Mouse (Mus musculus) stomach, embryonic 15.5 days (tissue): Measurements from ENCODE around the gene Ubap1l. TPM values are rescaled to one million over a fixed set of nuclear protein-coding genes. Genes with fewer than 3 reads are reported as not detected.

ENCODE experiments used
- ATAC-seq: fragments of 200-750 bp; cut with Nextera tagmentation; 2 replicates; pipeline ENCODE4 v1.8.0; 2017; ENCODE audit warnings: low read depth, moderate number of reproducible peaks, moderate TSS enrichment; ENCODE audit not compliant: insufficient read depth, low FRiP score
- H3K27ac ChIP-seq: fragments of 300-500 bp; sonication (generic); 2 replicates; pipeline ENCODE4 v1.5.1; 2015; ENCODE audit warnings: mild to moderate bottlenecking, inconsistent platforms
- H3K27me3 ChIP-seq: fragments of 300-500 bp; sonication (generic); replicated peaks from 2 replicates; pipeline ENCODE4 v1.6.1; 2015; ENCODE audit warnings: inconsistent platforms
- H3K36me3 ChIP-seq: fragments of 300-500 bp; sonication (generic); 2 replicates; pipeline ENCODE4 v1.6.1; 2015; ENCODE audit warnings: inconsistent platforms
- H3K4me1 ChIP-seq: fragments of 300-500 bp; sonication (generic); 2 replicates; pipeline ENCODE4 v1.6.1; 2015; ENCODE audit warnings: inconsistent platforms
- H3K4me2 ChIP-seq: fragments of 300-500 bp; sonication (generic); 2 replicates; pipeline ENCODE4 v1.6.1; 2015; ENCODE audit warnings: mild to moderate bottlenecking, inconsistent platforms
- H3K4me3 ChIP-seq: fragments of 300-500 bp; sonication (generic); replicated peaks from 2 replicates; pipeline ENCODE4 v1.5.1; 2015; ENCODE audit warnings: inconsistent platforms
- H3K9ac ChIP-seq: fragments of 300-500 bp; sonication (generic); 2 replicates; pipeline ENCODE4 v1.6.1; 2015; ENCODE audit warnings: inconsistent platforms
- H3K9me3 ChIP-seq: fragments of 300-500 bp; sonication (generic); 2 replicates; pipeline ENCODE4 v1.6.1; 2016; ENCODE audit warnings: inconsistent platforms
- WGBS: fragments of 180-500 bp; shearing (Covaris S2); methylation state at CpG from one replicate; pipeline ENCODE4 v1.1.7; 2015; 5-methylcytosine and 5-hydroxymethylcytosine counted together
- polyA plus RNA-seq: library from polyadenylated mRNA; unstranded; fragments of >200 nt; fragmentation: Nextera tagmentation; extraction: Ambion mirVana; gene quantifications from 2 replicates; pipeline ENCODE4 v1.2.1, GENCODE M21; 2015

Gene Ubap1l
- polyA plus RNA-seq, 1 experiment from 2014 or later = 0.31 TPM

GRCm38 (mm10) chr9:65422760-65423501, 62.1 kb downstream of the Ubap1l start, which contains the start of gene Slc51b:
Gene Slc51b, minus strand, starts transcription at chr9:65422955.
- no peak within 1 kb of the TSS for H3K27ac ChIP-seq
- ATAC-seq = no peak
- H3K9ac ChIP-seq = no peak within 1 kb of the TSS

GRCm38 (mm10) chr9:65424393-65424792, 63.6 kb downstream of the Ubap1l start:
- Histone ChIP-seq H3K9ac (no peak overlapping the region), H3K4me1 (no peaks in the 10 kb centered on the region), H3K27ac (no peak overlapping the region), H3K36me3 (no peaks in the 10 kb centered on the region), H3K4me2 (no peak overlapping the region), H3K9me3 (no peaks in the 10 kb centered on the region), H3K27me3 (no peaks in the 10 kb centered on the region), H3K4me3 (no peak overlapping the region)
- ATAC-seq = no peak
- WGBS = 25% methylated on average over 3 of the region's 3 CpGs

More at GRCm38 (mm10) chr9:65422760-65423501, 62.1 kb downstream of the Ubap1l start, which contains the start of gene Slc51b:
- Histone ChIP-seq H3K9me3 (no peaks in the 10 kb centered on the region), H3K4me2 (no peak within 1 kb of the TSS), H3K4me1 (no peaks in the 10 kb centered on the region), H3K36me3 (no peaks in the 10 kb centered on the region), H3K27me3 (no peaks in the 10 kb centered on the region), H3K4me3 (no peak within 1 kb of the TSS)
- WGBS = 78% methylated on average over 11 of the region's 11 CpGs

GRCm38 (mm10) chr9:65427511-65427910, 66.7 kb downstream of the Ubap1l start:
- H3K4me3 ChIP-seq = no peak overlapping the region
- H3K36me3 ChIP-seq = no peaks in the 10 kb centered on the region
- H3K9ac ChIP-seq = no peak overlapping the region
- no peaks in the 10 kb centered on the region for H3K4me1 ChIP-seq
- ATAC-seq = no peak
- no peaks in the 10 kb centered on the region for H3K9me3 ChIP-seq
- no peaks in the 10 kb centered on the region for H3K27me3 ChIP-seq
- WGBS = 65% methylated on average over 2 of the region's 2 CpGs
- no peak overlapping the region for H3K27ac ChIP-seq
- H3K4me2 ChIP-seq = no peak overlapping the region

GRCm38 (mm10) chr9:65428003-65428402, 67.2 kb downstream of the Ubap1l start:
- Histone ChIP-seq H3K9ac (no peak overlapping the region), H3K9me3 (no peaks in the 10 kb centered on the region), H3K4me1 (no peaks in the 10 kb centered on the region), H3K27ac (no peak overlapping the region), H3K27me3 (no peaks in the 10 kb centered on the region), H3K4me2 (no peak overlapping the region), H3K4me3 (no peak overlapping the region), H3K36me3 (no peaks in the 10 kb centered on the region)
- 81% methylated on average over 5 of the region's 5 CpGs for WGBS
- no peak for ATAC-seq

Other genes starting within 250 kb of the Ubap1l start
- gene Igdcc3, start 219.9 kb upstream of the Ubap1l start, polyA plus RNA-seq = 1.5 TPM in 2 replicates
- 8.5 and 9.1 TPM in 2 replicates for gene Parp16, start 165.7 kb upstream of the Ubap1l start, polyA plus RNA-seq
- 0.82 and 0.95 TPM in 2 replicates for gene Cilp, start 95.9 kb upstream of the Ubap1l start, polyA plus RNA-seq
- gene Clpx, start 66.8 kb upstream of the Ubap1l start, polyA plus RNA-seq = 47.8 and 50.4 TPM in 2 replicates
- gene Pdcd7, start 14.9 kb upstream of the Ubap1l start, polyA plus RNA-seq = 8.4 and 8.6 TPM in 2 replicates
- 1.0 and 1.1 TPM in 2 replicates for gene Kbtbd13, start 30.6 kb downstream of the Ubap1l start, polyA plus RNA-seq
- gene Rasl12, start 37.5 kb downstream of the Ubap1l start, polyA plus RNA-seq = 6.2 and 6.5 TPM in 2 replicates
- 1.1 and 1.6 TPM in 2 replicates for gene Slc51b, start 61.9 kb downstream of the Ubap1l start, polyA plus RNA-seq
- gene Mtfmt, start 74.7 kb downstream of the Ubap1l start, polyA plus RNA-seq = 18.2 and 19.9 TPM in 2 replicates
- 79.4 and 79.6 TPM in 2 replicates for gene Spg21, start 99.9 kb downstream of the Ubap1l start, polyA plus RNA-seq
- gene Ankdd1a, start 159.2 kb downstream of the Ubap1l start, polyA plus RNA-seq = 0.14 TPM in 1 of 2 replicates, not detected in the other
- 17.0 and 18.1 TPM in 2 replicates for gene Plekho2, start 219.0 kb downstream of the Ubap1l start, polyA plus RNA-seq
- gene Pif1, start 226.1 kb downstream of the Ubap1l start, polyA plus RNA-seq = 11.4 and 12.3 TPM in 2 replicates